Mouse (Mus musculus): ENCODE results near the gene A430089I19Rik. TPM values are rescaled to one million over a fixed set of nuclear protein-coding genes. Genes with fewer than 3 reads are reported as not detected.
"Not testable (repeated sequence)": the region's sequence is repeated elsewhere in the genome, so short reads cannot be mapped to it uniquely, and the experiment has no call there.

The A430089I19Rik gene
- not detected in 2 replicates for polyA plus RNA-seq (2012; rRNA removed)

DNA sequence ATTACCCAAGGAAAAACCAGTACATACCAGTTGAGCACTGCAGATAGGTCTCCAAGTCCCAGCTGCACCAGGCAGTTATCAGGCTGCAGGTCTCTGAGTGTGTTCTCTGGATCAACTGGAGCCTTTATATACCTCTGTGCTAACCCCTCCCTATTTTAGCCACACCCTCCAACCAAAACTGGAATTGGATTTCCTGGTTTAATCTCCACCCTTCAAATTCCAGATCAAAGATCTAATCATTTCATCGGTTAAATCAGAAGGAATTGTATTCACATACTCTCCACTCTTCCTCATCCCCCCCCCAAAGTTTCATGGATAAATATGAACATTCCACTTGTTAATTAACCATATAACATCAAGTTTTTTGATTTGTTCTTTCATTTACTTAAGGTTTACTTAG, at the start of gene A430089I19Rik:
TSS of gene A430089I19Rik (minus strand) at position 101 of the 400 bp plus-strand sequence.
- H3K4me3 ChIP-seq (ENCODE audit: insufficient read depth, low read length); H3K27ac ChIP-seq (ENCODE audit: insufficient read depth, low read length); H3K4me1 ChIP-seq (ENCODE audit: control insufficient read depth, insufficient read depth, low read length): not testable (repeated sequence)

DNA sequence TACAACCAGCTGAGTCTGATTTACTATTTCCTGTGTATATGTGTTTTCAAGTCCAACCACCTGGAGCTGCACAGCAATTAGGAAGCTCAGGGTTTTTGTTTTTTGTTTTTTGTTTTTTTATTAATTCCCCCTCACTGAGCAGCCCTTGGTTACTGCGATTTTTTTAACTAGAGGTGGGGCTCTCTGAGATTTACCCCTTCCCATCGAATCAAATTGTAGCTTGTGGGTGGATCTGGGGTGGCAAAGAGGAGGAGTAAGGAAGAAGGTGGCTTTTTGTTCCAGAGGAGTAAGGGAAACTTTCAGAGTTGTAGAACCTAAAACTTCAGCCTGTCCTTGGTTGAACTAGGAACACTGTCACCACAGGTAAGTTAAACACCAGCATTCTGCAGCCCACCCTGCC, 32.9 kb upstream of the A430089I19Rik start, which contains the start of gene AA792892:
TSS of gene AA792892 (plus strand) at position 301 of the 400 bp plus-strand sequence.
- not testable (repeated sequence) for H3K4me3 ChIP-seq (ENCODE audit: insufficient read depth, low read length); H3K4me1 ChIP-seq (ENCODE audit: control insufficient read depth, insufficient read depth, low read length); H3K27ac ChIP-seq (ENCODE audit: insufficient read depth, low read length)

DNA sequence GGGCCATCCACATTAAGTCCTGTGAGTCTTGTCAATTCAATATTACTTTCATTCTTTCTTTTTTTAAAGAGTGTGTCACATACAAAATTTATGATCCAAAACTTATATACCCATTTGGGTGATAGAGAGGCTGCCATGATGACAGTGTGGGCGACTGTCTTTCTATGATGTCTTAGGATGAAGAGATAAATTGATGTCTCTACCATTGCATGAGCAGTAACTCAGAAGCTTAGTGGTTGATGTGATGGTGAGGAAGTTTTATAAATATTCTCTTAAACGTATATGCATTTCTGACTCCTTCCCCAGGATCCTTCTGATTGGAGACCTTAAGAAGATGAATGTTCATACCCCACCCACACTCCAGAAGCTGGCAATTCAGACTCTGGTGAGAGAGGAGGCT, 7.5 kb upstream of the A430089I19Rik start, which contains the start of gene Gm6502:
TSS of gene Gm6502 (plus strand) at position 301 of the 400 bp plus-strand sequence.
- H3K4me3 ChIP-seq (ENCODE audit: insufficient read depth, low read length); H3K27ac ChIP-seq (ENCODE audit: insufficient read depth, low read length); H3K4me1 ChIP-seq (ENCODE audit: control insufficient read depth, insufficient read depth, low read length): not testable (repeated sequence)

Other genes with a start within 250 kb of the A430089I19Rik start
- not detected in 2 replicates for gene BC061212, start 236.3 kb downstream of the A430089I19Rik start, polyA plus RNA-seq (2012; rRNA removed)
- not detected in 2 replicates for gene Gm6351, start 230.4 kb downstream of the A430089I19Rik start, polyA plus RNA-seq (2012; rRNA removed)
- gene Gm3106, start 88.8 kb downstream of the A430089I19Rik start, polyA plus RNA-seq (2012; rRNA removed): not detected in 2 replicates
- not detected in 2 replicates for gene Gm6502, start 7.6 kb upstream of the A430089I19Rik start, polyA plus RNA-seq (2012; rRNA removed)
- gene AA792892, start 33.0 kb upstream of the A430089I19Rik start, polyA plus RNA-seq (2012; rRNA removed): not detected in 2 replicates
- not detected in 2 replicates for gene Gm7682, start 139.0 kb upstream of the A430089I19Rik start, polyA plus RNA-seq (2012; rRNA removed)
- gene Gm3139, start 219.5 kb upstream of the A430089I19Rik start, polyA plus RNA-seq (2012; rRNA removed): not detected in 2 replicates

Measured in cortical plate, adult 2 months (tissue).